Mouse (Mus musculus) neural tube, embryonic 10.5 days (tissue): ENCODE measurements around the gene Tnpo1.
"Not testable (repeated sequence)": the region's sequence is repeated elsewhere in the genome, so short reads cannot be mapped to it uniquely, and the experiment has no call there.

ENCODE experiments used
- DNase-seq: peaks from one replicate; pipeline ENCODE4 v3.0.0-alpha.2; 2017; ENCODE audit warnings: low spot score; ENCODE audit errors: extremely low spot score

Gene Tnpo1

GRCm38 (mm10) chr13:98890871-98891219 is 35.3 kb downstream of the Tnpo1 start:
- DNase-seq: peak; percentile 89

GRCm38 (mm10) chr13:98890137-98890870 is 35.9 kb downstream of the Tnpo1 start:
- peak; percentile 70 for DNase-seq

- DNase-seq: no peak
Measured at GRCm38 (mm10) chr13:98889211-98889610, 37.0 kb downstream of the Tnpo1 start.

GRCm38 (mm10) chr13:98883774-98884173 is 42.4 kb downstream of the Tnpo1 start:
- DNase-seq: no peak

GRCm38 (mm10) chr13:98881991-98882390 is 44.2 kb downstream of the Tnpo1 start:
- DNase-seq: no peak

- no peak for DNase-seq
Measured at GRCm38 (mm10) chr13:98880336-98880735, 45.8 kb downstream of the Tnpo1 start.

GRCm38 (mm10) chr13:98879422-98879821 is 46.8 kb downstream of the Tnpo1 start:
- no peak for DNase-seq

GRCm38 (mm10) chr13:98877165-98877564 is 49.0 kb downstream of the Tnpo1 start:
- no peak for DNase-seq

GRCm38 (mm10) chr13:98874727-98875126 is 51.5 kb downstream of the Tnpo1 start:
- no peak for DNase-seq

- DNase-seq: no peak
Measured at GRCm38 (mm10) chr13:98872273-98872847, 53.8 kb downstream of the Tnpo1 start.

- DNase-seq: no peak
Measured at GRCm38 (mm10) chr13:98871263-98871662, 54.9 kb downstream of the Tnpo1 start.

- DNase-seq: no peak
Measured at GRCm38 (mm10) chr13:98868236-98868923, 57.8 kb downstream of the Tnpo1 start.

GRCm38 (mm10) chr13:98867810-98868209 is 58.4 kb downstream of the Tnpo1 start:
- no peak for DNase-seq

- DNase-seq: no peak
Measured at GRCm38 (mm10) chr13:98855291-98855690, 70.9 kb downstream of the Tnpo1 start.

- no peak for DNase-seq
Measured at GRCm38 (mm10) chr13:98845794-98846193, 80.4 kb downstream of the Tnpo1 start.

GRCm38 (mm10) chr13:98836423-98837088 is 89.6 kb downstream of the Tnpo1 start:
- no peak for DNase-seq

- no peak for DNase-seq
Measured at GRCm38 (mm10) chr13:98835740-98836139, 90.4 kb downstream of the Tnpo1 start.

GRCm38 (mm10) chr13:98834723-98835122 is 91.5 kb downstream of the Tnpo1 start:
- no peak for DNase-seq

GRCm38 (mm10) chr13:98834199-98834598 is 92.0 kb downstream of the Tnpo1 start:
- DNase-seq: no peak

- no peak for DNase-seq
Measured at GRCm38 (mm10) chr13:98832451-98833450, 93.4 kb downstream of the Tnpo1 start.

- DNase-seq: not testable (repeated sequence)
Measured at GRCm38 (mm10) chr13:98829026-98829425, 97.2 kb downstream of the Tnpo1 start.
